Mouse (Mus musculus) bone marrow, adult 2 months (tissue): ENCODE results near the gene Mlana. TPM values are rescaled to one million over a fixed set of nuclear protein-coding genes. Genes with fewer than 3 reads are reported as not detected.
A peak's percentile ranks its signal among the peaks of the same experiment; 100 is the strongest.

Source experiments
- H3K27ac ChIP-seq: fragments of 200-500 bp; 2 replicates; pipeline ENCODE4 v1.5.1; 2012; ENCODE audit warnings: low read depth, mild to moderate bottlenecking, control low read depth, inconsistent platforms, low read length; ENCODE audit not compliant: control insufficient read depth, poor library complexity, insufficient read depth
- H3K4me1 ChIP-seq: fragments of 200-500 bp; 2 replicates; pipeline ENCODE4 v1.6.1; 2011; ENCODE audit warnings: low read length; ENCODE audit not compliant: control insufficient read depth, insufficient read depth
- H3K4me3 ChIP-seq: fragments of 200-500 bp; replicated peaks from 2 replicates; pipeline ENCODE3; 2011; ENCODE audit warnings: mild to moderate bottlenecking, low read depth, low read length, control low read depth; ENCODE audit not compliant: control insufficient read depth
- CTCF ChIP-seq: fragments of 200-500 bp; IDR thresholded peaks from 2 replicates; pipeline ENCODE4 v1.5.1; 2011; ENCODE audit warnings: low read length, control low read depth; ENCODE audit not compliant: control insufficient read depth, insufficient read depth
- POLR2A ChIP-seq: fragments of 200-500 bp; IDR thresholded peaks from 2 replicates; pipeline ENCODE4 v1.6.1; 2011; ENCODE audit warnings: low read depth, mild to moderate bottlenecking, control low read depth, low read length, borderline replicate concordance; ENCODE audit not compliant: control insufficient read depth
- WGBS: fragments of 180-500 bp; shearing (Covaris S2); methylation state at CpG from one replicate; pipeline ENCODE4 v1.1.7; 2018; 5-methylcytosine and 5-hydroxymethylcytosine counted together
- polyA plus RNA-seq: library from polyadenylated mRNA; stranded (reverse); fragments of >200 nt; gene quantifications from 2 replicates; pipeline ENCODE4 v1.2.4, GENCODE M21; 2011; ENCODE audit warnings: low replicate concordance; ENCODE audit not compliant: missing spikeins, insufficient read depth, insufficient read length

Gene Mlana
- polyA plus RNA-seq, 1 experiment = not detected

DNA sequence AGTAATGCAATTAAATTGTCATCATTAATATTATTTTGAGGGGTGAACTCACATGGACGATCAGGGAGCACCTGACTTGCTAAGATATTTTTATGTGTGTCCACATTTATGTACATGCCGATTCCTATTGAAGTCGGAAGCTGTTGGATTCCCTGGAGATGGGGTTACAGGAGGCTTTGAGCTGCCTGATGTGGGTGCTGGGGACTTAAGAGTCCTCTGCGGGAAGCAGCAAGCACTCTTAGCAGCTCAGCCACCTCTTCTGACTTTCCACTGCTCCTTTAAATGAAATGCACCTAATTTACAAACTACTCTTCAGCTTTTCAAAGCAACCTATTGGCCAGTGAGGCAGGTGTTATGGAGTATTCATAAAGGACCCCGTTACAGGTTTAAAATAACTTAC is 10.8 kb downstream of the Mlana start:
- Histone ChIP-seq H3K27ac (no peak overlapping the region), H3K4me3 (no peak overlapping the region), H3K4me1 (no peaks in the 10 kb centered on the region)
- TF ChIP-seq POLR2A = no peak
- no peak for TF ChIP-seq CTCF
- 52% methylated on average over 5 of the region's 5 CpGs for WGBS

- WGBS = 78% methylated on average over 3 of the region's 3 CpGs
- no peak overlapping the region for H3K4me3 ChIP-seq
- TF ChIP-seq CTCF (no peak), POLR2A (no peak)
- H3K27ac ChIP-seq = no peak overlapping the region
- no peaks in the 10 kb centered on the region for H3K4me1 ChIP-seq
Observed at GRCm38 (mm10) chr19:29709461-29709860, 11.8 kb downstream of the Mlana start.

GRCm38 (mm10) chr19:29713451-29713850 is 15.8 kb downstream of the Mlana start:
- no peak overlapping the region for H3K4me3 ChIP-seq
- WGBS = 84% methylated on average over 4 of the region's 4 CpGs
- TF ChIP-seq POLR2A (no peak), CTCF (no peak)

GRCm38 (mm10) chr19:29717854-29718253 is 20.2 kb downstream of the Mlana start:
- Histone ChIP-seq H3K4me3 (no peak overlapping the region), H3K4me1 (no peaks in the 10 kb centered on the region), H3K27ac (no peak overlapping the region)
- TF ChIP-seq CTCF (no peak), POLR2A (no peak)
- WGBS = 79% methylated on average over 3 of the region's 3 CpGs

More at GRCm38 (mm10) chr19:29713451-29713850, 15.8 kb downstream of the Mlana start:
- Histone ChIP-seq H3K27ac (no peak overlapping the region), H3K4me1 (no peaks in the 10 kb centered on the region)

- 93% methylated on average over 3 of the region's 3 CpGs for WGBS
- no peak for TF ChIP-seq POLR2A
- TF ChIP-seq CTCF = no peak
- no peaks in the 10 kb centered on the region for H3K4me1 ChIP-seq
- no peak overlapping the region for H3K27ac ChIP-seq
- no peak overlapping the region for H3K4me3 ChIP-seq
Observed at GRCm38 (mm10) chr19:29718476-29718875, 20.9 kb downstream of the Mlana start.

GRCm38 (mm10) chr19:29735421-29735820 is 37.8 kb downstream of the Mlana start:
- no peak overlapping the region for H3K4me3 ChIP-seq
- TF ChIP-seq CTCF (no peak), POLR2A (no peak)
- WGBS = 87% methylated on average over 3 of the region's 3 CpGs
- no peaks in the 10 kb centered on the region for H3K4me1 ChIP-seq
- no peak overlapping the region for H3K27ac ChIP-seq

GRCm38 (mm10) chr19:29739608-29740007 is 42.0 kb downstream of the Mlana start:
- Histone ChIP-seq H3K4me3 (no peak overlapping the region), H3K4me1 (no peaks in the 10 kb centered on the region), H3K27ac (no peak overlapping the region)
- TF ChIP-seq CTCF (0 out of 2 replicates have a peak, but pooled peaks have one; percentile 10), POLR2A (no peak)
- 75% methylated on average over 2 of the region's 2 CpGs for WGBS

GRCm38 (mm10) chr19:29740661-29741060 is 43.0 kb downstream of the Mlana start:
- TF ChIP-seq POLR2A (no peak), CTCF (no peak)
- WGBS = 85% methylated on average over 1 of the region's 1 CpGs
- no peaks in the 10 kb centered on the region for H3K4me1 ChIP-seq
- no peak overlapping the region for H3K27ac ChIP-seq
- H3K4me3 ChIP-seq = no peak overlapping the region

GRCm38 (mm10) chr19:29743531-29743930 is 45.9 kb downstream of the Mlana start:
- Histone ChIP-seq H3K4me3 (no peak overlapping the region), H3K27ac (no peak overlapping the region)
- 84% methylated on average over 5 of the region's 5 CpGs for WGBS

More at GRCm38 (mm10) chr19:29743531-29743930, 45.9 kb downstream of the Mlana start:
- no peak for TF ChIP-seq CTCF
- TF ChIP-seq POLR2A = no peak
- no peaks in the 10 kb centered on the region for H3K4me1 ChIP-seq
